Mouse (Mus musculus) MEL (cell line): ENCODE results near the gene Gm14325.
"Not testable (repeated sequence)": the region's sequence is repeated elsewhere in the genome, so short reads cannot be mapped to it uniquely, and the experiment has no call there.

Experiments used
- CTCF ChIP-seq, 3 experiments: IDR thresholded peaks in 2 of 3; conservative IDR thresholded peaks in 1 of 3; 2 replicates each; pipeline ENCODE4 v1.5.1; 2011 to 2012; ENCODE audit warnings: low read length in 3 of 3, low read depth in 2 of 3, mild to moderate bottlenecking in 2 of 3, improper control_type of control experiment in 1 of 3, inconsistent platforms in 1 of 3, mixed read lengths in 1 of 3, moderate library complexity in 1 of 3; ENCODE audit not compliant: control insufficient read depth in 1 of 3, insufficient read depth in 1 of 3, poor library complexity in 1 of 3, severe bottlenecking in 1 of 3
- GATA1 ChIP-seq: IDR thresholded peaks from 2 replicates; pipeline ENCODE4 v1.6.1; 2011; ENCODE audit warnings: low read depth, low read length, improper control_type of control experiment
- HCFC1 ChIP-seq: IDR thresholded peaks from 2 replicates; pipeline ENCODE4 v1.6.1; 2012; ENCODE audit warnings: low read depth, mild to moderate bottlenecking, inconsistent platforms, low read length, improper control_type of control experiment, moderate library complexity
- MAX ChIP-seq: IDR thresholded peaks from 2 replicates; pipeline ENCODE4 v1.6.1; 2011; ENCODE audit warnings: low read length, improper control_type of control experiment
- MEF2A ChIP-seq: IDR thresholded peaks from 2 replicates; pipeline ENCODE4 v1.6.1; 2014; ENCODE audit warnings: low read depth, mild to moderate bottlenecking, inconsistent platforms, low read length, improper control_type of control experiment; ENCODE audit not compliant: poor library complexity, insufficient replicate concordance, severe bottlenecking; ENCODE audit errors: extremely low read depth
- MXI1 ChIP-seq: IDR thresholded peaks from 2 replicates; pipeline ENCODE4 v1.6.1; 2011; ENCODE audit warnings: mild to moderate bottlenecking, low read depth, low read length, improper control_type of control experiment
- SMC3 ChIP-seq: IDR thresholded peaks from 2 replicates; pipeline ENCODE4 v1.6.1; 2011; ENCODE audit warnings: low read depth, low read length, improper control_type of control experiment
- UBTF ChIP-seq: IDR thresholded peaks from 2 replicates; pipeline ENCODE4 v1.6.1; 2012; ENCODE audit warnings: low read depth, mild to moderate bottlenecking, inconsistent platforms, low read length, improper control_type of control experiment, moderate library complexity, borderline replicate concordance; ENCODE audit not compliant: insufficient read depth
- ZC3H11A ChIP-seq: IDR thresholded peaks from 2 replicates; pipeline ENCODE4 v1.6.1; 2012; ENCODE audit warnings: low read depth, mild to moderate bottlenecking, inconsistent platforms, low read length, improper control_type of control experiment
- ZNF384 ChIP-seq: IDR thresholded peaks from 2 replicates; pipeline ENCODE4 v1.6.1; 2012; ENCODE audit warnings: low read depth, mild to moderate bottlenecking, inconsistent platforms, low read length, improper control_type of control experiment

DNA sequence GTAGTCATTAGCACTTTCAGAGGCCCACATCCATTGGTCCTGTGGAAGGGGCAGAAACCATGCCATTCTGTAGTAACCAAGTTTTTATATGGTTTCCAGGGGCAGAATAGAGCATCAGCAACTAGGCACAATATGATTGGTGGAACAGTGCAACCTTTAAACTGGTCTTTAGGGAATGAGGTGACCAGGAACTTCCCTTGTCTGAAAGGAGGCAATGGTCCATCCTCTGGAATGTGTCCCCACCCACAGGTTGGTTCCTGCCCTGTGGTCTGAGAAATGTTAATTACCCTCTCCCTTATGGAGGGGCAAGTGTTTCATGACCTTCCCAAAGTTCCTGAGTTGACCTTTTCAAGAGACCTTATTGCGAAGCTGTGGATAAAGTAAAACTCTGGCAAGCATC, 3.5 kb upstream of the Gm14325 start:
- not testable (repeated sequence) for TF ChIP-seq MAX; ZC3H11A; ZNF384; MEF2A; GATA1; MXI1; HCFC1; CTCF (IDR thresholded peaks at IDR 0.05 in 2 of 3, conservative IDR thresholded peaks at IDR 0.05 in 1 of 3; ENCODE audit: control insufficient read depth in 1 of 3, insufficient read depth in 1 of 3, low read depth in 2 of 3, low read length in 3 of 3, poor library complexity in 1 of 3, severe bottlenecking in 1 of 3); SMC3; UBTF
